Mouse (Mus musculus): ENCODE measurements at regions not wholly inside any gene's neighbourhood (a gene's known extent, or its start where the extent isn't known, plus 50 kb on each side); places are given as distances from the start of the nearest gene placed in this dataset.

DNA sequence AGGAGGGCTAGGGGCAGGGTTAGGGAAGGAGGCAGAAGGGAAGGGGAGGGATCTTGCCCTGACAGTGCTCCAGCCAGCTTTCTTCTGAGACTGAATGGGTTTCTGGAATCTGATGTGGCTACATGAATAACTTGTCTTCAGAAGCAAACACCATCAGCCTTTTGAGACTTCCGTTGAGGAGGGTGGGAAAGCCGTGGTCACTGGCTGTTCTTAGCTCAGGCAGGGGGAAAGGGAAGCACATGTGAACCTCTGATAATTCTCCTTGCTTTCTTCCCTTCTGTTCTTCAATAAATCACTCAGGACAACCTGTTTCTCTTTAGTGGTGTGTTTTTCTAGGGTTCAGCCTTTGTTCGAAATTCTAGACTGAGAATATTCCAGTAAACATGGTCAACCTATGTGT is 148.9 kb downstream of the Bcl11a start:
- DNase-seq (ENCODE audit: low spot score): no peak

DNA sequence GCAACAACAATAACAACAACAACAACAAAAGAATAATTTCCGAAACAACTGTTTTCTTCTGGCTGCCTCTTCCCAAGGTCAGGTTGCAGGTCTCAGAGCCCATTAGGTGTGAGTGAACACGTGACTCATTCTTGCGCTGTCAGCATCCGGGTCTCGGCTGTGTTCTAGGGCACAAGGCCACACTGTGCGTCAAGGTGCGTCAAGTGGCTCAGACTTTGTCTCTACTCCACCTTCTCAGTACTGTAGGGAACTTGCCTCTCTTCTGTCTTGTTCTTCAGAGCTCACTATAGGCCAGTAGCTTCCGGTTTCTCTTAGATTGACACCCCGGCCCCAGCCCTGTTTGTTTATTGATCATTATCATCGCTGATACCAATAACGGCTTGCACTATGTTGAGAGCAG is 155.5 kb downstream of the Bcl11a start:
- DNase-seq (ENCODE audit: low spot score): no peak

DNA sequence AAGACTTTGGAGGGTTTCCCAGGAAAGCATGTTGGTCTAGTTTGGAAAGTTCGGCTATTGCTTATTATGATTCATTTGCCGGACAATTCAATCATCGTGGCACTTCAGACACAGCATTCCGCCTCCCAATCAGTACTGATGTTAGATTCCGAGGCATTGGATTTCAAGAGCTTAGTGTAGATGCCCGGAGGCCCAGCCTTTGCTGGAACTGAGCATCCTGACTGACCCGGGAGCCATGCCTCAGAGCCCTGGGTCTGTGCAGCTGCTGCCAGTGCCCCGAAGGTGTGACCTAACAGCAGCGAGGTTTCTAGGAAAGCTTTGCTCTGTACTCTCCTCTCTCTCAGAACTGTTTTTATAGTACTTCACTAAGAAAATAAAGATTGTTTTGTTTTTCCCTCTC is 156.0 kb downstream of the Bcl11a start:
- no peak for DNase-seq (ENCODE audit: low spot score)

DNA sequence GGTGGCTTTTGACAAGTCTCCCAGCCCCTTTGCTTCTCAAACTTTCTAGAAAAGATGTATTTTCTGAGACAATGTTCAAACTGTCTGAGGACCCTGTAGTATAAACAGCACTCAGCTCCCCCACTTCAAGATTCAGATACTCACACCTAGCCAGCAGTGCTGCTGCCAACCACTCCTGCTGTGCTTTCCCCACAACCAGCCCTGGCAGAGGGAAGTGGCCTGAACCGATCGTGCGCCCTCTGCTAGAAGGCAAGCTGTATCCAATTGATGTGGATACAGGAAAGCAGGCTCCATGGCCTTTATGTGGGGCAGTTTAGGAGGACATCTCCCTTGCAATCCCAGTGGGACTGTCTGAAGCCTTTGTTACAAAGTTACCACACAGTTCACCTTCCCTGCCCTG is 156.6 kb downstream of the Bcl11a start:
- DNase-seq (ENCODE audit: low spot score): no peak

DNA sequence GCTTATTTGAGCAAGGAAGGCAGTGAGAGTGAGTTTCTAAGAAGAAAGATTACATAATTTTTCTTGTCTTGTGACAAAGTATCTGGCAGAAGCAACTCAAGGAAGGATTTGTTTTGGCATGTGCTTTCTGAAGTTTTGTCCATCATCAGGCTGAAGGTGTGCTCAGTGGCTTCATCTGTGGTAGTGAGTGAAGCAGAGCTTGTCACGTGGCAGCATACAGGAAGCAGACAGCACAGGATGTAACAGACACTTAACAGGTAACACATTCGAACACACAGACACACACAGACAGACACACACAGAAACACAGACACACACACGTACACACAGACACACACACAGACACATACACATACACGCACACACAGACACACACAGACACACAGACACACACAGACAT is 157.5 kb downstream of the Bcl11a start:
- no peak for DNase-seq (ENCODE audit: low spot score)

DNA sequence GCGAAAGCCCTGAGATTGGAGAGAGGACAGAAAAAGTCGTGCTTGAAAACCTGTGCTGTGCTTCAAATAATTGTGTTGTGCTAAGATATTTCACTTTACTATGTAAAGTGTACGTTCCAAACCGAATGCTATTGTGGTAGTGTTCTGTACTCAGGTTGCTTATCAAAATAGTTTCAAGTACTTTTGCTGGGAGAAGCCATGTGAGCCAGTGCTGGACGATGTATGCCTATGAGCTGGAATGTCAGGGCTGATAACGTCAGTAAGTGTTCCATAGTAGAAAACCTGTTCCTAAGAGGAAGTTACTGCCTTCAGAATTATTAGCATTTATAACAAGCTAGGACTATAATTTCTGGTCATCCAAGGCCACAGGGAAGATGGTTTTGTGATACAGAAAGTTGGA is 161.8 kb downstream of the Bcl11a start:
- DNase-seq (ENCODE audit: low spot score): no peak

DNA sequence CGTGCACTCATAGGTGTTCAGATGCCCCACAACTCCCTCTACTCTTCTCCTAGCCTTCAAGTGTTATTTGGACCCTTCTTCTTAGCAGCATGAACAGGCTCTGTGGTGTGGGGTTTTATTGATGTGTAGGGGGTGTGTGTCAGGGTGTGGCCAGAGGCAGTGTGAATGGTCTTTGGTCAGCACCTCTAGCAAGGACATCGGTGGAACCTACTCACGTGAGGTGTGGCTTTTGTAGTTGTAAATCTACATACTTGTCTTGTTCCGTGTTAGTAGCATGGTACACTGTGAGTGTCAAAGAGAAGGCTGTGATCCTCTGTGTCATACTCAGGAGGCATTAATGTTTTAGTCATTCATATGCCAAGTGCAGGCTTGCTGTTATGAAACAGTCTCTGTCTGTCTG is 164.2 kb downstream of the Bcl11a start:
- DNase-seq (ENCODE audit: low spot score): no peak

DNA sequence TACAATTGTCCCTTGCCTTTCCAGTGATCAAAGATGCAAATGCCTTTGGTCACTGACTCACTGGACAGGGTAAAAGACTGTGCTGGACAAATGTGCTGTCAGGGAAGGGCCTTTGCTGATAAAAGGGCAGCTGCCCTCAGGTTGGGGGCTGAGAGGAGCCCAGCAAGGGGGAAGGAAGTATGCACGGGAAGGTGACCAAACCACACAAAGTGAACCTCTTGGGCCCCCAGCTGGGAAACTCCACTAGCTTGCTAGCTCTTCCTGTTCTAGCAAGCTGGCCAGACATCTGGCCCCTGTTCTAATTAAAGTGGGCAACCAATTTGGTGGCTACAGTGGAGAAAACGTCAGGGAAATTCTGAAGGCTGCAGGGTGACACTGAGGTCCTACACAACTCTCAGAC is 165.0 kb downstream of the Bcl11a start:
- DNase-seq (ENCODE audit: low spot score): no peak

DNA sequence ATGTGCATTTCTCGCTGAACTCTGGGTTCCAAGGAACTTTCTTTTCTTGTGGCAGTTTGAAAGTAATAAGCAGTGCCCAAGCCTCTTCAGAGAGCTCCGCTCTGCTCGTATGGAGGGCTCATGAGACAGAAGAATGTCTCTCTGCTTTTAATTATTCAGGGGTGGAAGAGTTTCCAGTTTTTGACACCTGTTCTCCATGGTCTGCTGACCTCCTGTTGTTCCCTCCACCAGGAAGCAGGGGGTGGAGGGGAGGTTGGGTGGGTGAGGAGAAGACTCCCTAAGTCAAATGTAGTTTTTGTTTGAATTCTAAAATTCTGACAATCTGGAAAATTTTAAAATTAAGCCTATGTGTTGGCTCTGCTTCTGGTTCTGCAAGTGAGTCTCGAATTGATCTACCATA is 167.5 kb downstream of the Bcl11a start:
- DNase-seq (ENCODE audit: low spot score): no peak

DNA sequence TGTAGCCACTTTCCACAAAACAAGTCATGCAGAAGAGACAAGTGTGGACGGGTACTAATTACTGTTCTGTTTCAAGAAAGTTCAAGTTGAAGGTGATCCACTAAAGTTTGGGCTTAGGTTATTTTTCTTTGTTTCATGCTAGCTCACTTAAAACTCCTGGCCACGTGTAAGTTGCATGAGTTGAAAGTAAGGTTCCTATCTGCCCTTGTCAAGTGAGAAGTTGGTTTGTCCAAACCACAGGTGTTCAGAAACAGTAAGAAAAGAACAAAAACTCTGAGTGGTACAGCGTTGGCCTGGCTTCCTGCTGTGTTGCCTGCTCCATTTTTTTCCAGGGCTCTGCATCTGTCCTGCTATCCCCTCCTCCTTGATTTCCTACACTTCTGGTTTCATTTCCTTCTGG is 168.5 kb downstream of the Bcl11a start:
- DNase-seq (ENCODE audit: low spot score): no peak

DNA sequence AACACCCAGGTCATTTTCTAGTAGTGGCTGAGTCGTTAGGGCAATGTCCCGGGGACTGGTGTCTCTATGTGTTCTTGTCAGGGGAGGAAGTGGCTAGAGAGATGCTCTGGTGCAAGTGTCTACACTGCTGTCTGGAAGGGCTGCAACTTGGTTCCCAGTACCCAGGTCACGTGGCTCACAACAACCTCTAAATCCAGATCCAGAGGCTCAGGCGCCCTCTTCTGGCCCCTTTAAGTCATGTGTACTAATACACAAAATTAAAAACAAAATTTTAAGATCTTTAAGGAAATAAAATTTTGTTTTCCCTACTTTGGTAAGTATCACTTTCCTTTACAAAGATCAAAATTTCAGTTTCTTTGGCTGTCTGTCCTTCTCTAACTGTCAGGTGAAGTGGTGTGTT is 169.4 kb downstream of the Bcl11a start:
- no peak for DNase-seq (ENCODE audit: low spot score)

DNA sequence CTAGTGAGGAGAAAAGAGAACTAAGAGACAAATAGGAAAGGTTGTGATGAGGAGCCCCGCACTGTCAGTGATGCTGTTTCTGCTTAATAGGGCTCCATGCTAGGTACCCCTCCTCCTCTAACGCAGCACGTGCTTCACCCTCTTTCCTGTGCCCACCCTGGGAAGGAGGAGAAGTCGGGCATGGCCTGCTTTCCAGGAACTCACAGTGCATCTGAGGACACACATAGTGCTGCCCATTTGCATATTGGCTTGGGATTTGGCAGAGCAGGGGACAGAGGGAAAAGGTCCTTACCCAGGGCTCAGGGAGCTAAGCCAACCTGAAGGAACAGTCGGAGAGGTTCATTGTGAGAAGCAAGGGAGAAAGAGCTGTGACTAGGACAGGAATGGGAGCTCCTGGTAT is 173.7 kb downstream of the Bcl11a start:
- DNase-seq (ENCODE audit: low spot score): no peak

DNA sequence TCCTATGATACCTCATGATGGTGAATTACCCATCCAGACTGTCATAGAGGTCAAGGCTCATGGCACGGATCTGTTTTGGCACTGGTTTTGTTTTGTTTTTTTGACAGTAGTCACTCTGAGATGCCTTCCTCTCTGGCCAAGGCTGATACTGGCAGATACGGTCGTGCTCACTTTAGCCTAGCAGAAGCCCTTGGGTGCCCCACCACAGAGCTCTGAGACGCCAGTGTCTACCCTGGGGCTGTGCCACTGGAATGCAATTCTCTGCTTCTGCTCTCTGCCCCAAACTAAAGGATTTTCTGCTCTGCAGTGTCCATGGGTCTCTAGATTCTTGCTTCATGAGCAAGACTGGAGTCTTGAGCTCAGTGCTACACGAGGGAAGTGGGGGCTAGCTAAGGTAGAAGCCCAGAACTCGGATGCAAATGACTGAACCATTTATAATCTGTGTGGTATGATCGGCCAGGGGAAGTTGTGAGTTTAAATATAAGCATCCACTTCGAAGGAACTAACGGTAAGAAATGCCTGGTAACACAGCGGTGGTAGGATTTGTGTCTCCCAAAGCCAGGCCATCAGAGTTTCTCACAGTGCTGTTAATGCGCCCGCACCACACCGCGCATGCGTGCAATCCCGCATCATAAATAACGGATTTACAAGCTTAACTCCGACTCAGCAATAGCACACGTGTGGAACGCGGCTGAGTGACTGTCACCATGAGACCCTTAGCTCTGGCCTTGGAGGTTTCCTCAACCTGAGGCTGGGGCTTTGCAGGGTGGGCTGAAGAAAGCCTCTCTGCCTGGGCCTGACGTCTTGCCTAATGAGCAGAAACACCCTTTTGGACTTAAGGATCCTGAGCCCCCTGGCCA is 177.6 kb downstream of the Bcl11a start:
- no peak for DNase-seq (ENCODE audit: low spot score)

DNA sequence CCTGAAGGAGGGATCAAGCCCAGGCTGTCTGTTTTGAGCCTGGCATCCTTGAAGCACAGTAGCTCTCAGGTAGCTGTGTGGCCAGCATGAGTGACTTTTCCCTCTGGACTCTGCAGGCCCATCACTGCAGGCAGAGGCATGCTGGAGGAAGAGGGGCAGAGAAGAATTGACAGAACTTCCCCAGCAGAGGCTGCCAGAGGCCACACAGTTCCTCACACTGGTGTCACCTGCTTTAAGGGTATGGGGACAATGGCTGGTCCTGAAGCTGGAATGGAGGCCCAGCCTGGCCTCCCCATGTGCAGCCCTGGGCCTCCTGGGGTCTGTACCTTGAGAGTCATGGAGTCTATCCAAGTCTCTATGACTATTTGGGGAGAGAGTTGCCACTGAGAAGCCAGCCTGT is 179.9 kb downstream of the Bcl11a start:
- DNase-seq (ENCODE audit: low spot score): no peak

DNA sequence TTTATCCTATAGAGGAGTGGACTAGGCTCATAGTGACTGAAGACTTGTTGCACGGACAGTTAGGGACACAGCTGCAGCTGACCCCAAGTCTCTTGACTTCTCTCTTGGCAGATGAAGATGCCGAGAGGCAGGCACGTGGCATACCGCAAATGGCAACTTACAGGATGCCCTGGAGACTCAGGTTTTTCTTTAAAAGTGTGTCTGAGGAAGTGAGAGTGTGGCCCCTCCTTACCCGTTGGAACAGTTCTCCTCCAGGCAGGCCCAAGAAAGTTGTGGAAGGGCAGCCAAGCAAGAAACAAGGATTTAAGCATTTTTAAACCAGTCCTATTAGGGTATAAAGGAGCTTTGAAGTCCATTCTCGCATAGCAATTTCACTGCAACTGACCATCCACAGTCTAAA is 180.5 kb downstream of the Bcl11a start:
- DNase-seq (ENCODE audit: low spot score): no peak

DNA sequence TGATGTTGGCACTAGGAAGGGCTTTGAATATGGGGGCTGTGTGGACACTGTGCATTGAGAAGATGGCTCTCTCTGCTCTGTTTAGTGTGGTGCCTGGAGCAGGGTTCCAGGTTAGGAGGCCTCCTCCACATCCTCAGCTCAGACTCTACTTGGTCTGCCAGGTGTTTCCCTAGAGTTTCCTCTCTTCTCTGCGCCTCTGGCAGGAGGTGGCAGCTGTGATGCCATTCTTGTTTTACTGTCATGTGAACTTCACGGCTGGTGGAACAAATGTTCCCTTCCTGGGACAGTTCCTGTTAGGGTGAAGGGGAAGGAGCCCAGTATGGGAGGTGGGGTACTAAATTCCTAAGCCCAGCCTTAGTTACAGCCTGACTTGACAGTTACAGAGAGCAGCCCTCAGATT is 181.8 kb downstream of the Bcl11a start:
- DNase-seq (ENCODE audit: low spot score): no peak

DNA sequence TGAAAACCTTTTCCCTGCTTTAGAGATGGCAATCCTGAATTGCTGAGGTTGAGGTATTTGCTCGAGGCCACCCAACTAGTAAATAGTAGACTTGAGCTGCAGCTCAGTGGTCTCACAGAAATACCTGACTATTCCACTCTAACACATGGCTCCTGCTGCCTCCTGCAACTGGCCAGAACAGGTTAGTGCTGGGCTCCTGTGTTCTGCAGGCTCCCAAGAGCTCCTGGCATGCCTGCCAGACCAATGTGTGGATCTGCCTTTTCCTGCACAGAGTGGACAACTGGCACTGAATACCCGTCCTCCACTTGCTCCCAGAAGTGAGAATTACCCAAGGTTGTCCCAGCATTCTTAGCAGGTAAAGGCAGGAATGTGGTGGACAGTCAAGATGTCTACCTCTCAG is 191.2 kb downstream of the Bcl11a start:
- no peak for DNase-seq (ENCODE audit: low spot score)

DNA sequence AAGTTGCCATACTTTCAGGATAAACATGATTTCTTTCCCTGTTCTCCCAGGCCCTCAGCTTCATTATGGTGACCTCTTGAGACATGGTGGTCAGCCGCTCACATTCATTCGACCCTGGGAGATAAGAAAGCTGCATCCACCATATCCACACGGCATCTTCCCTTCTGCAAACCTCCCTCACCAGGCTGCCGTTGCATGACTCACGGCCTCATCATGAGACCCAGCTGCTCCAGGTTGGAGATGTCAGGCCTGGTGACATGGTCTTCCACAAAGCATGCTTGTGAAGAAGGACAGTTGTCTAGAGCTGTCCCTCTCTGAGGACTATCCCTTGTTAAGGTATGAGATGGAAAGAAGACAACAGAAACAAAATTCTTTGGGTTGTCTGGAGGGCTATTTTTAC is 203.8 kb downstream of the Bcl11a start:
- DNase-seq (ENCODE audit: low spot score): no peak

DNA sequence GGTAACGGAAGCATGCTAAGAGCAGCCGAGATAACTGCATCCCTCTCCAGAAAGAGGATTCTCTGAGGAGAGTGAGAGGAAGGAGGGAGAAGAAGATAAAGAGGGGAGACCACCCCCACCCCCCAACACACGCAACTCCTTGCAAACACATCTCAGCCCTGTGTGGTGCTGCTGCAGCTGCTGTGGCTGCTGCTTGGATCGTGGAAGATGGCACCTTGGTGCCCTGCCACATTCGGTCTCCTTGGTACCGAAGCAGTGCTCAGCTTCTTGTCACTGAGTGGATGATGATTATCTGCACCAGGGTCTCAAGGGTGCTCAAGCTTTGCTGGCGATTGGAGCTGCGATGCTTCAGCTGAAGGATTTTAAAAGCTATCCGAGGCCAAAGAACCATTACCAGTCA is 204.7 kb downstream of the Bcl11a start:
- no peak for DNase-seq (ENCODE audit: low spot score)

DNA sequence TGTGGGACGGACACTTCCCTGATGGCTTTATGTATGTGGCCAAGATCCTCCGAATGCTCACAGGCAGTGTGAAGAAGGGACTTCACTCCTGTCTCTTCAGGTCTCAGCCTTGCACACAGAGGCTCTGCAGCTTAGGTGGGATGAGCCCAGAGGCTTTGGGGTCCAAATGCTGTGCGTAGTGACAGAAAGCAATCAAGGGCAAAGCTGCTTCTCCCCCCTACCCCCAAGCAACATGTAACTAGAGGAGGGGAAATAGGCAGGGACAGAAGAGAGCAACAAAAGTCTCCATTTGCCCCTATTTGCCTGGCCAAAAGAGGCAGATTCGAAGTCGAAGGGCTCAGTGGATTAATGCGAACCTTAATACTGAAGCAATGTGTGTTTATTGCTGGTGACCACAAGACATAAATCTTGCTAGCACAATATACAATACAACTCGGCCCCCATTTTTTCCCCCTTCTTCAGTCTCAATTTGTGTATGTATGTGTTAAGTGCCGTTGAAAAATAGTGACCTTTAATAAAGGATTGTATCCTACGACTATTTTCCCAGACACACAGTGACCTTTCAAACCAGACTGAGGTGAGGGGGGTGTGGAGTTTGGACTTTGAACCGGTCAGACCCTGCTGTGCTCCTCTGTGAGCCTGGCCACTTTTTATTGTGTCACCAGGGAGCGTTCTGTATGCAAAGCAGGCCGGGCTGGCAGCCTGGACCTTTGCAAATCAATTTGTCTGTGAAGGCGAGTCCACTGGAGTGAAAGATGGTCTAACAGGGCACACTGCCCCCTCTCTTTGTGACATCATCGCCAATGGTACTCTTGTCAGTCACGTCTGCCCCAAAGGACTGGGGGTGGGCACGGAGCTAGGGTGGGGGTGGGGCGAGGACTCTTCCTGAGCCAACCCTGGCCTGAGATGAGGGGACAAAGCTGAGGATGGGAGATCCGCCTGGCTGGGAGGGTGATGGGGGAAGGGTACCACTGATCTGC is 208.6 kb downstream of the Bcl11a start:
- DNase-seq (ENCODE audit: low spot score): peak; percentile 87

DNA sequence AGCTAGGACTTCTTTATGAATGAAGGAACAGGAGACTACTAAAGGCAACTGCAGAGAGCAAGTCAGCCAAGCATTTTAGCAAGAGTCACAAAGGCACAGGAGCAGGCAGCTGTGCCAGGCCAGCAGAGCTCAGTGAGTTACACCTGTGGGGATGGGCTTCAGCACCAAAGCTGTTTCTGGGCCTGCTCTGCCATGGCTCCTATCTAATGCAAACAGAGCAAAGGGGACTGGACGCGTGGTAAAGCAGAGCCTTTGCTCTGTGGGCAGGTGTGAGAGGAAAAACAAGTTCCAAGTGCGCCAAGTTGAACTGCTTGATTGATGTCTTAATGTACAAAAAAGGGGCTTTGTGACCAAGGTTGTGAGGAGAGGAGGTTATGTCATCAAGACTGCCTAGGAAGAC is 215.4 kb downstream of the Bcl11a start:
- DNase-seq (ENCODE audit: low spot score): no peak

DNA sequence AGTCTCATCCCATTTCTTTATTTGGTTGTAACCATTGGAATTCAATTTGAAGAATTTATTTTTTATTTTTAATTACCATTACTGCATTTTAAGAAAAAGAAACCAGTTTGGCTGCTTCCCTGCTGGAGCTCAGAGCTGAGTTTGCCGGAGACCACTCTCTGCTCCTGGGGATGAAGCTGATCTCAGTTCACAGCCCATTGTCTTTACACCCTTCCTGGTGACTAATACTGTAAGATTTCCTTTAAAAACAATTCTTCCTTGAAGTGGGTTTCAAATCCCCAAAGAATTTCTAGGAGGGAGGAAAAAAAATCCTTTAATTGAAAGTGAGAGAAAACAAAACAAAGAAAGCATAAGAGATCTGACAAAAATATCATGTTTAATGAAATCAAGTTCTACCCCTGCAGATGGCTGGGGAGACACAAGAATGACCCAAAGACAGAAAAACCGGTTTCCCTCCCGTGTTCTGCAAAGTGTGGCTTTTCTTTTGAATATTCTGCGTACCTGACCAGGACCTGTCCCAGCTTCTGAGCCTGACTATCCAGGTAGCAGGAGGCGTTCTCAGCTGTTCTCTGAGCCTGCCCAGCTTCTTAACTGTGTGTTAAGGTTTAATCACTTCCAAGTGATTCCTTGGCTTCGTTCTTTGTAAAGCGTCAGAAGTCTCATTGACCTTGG is 216.1 kb downstream of the Bcl11a start:
- DNase-seq (ENCODE audit: low spot score): no peak
